Mouse (Mus musculus): ENCODE results near the gene Atp6v0c. TPM values are rescaled to one million over a fixed set of nuclear protein-coding genes. Genes with fewer than 3 reads are reported as not detected.

Gene Atp6v0c
- total RNA-seq (2021) = 100 to 1,000 TPM; 147 to 152 TPM
- long read RNA-seq, experiment 1, transcript Atp6v0c-201 (3 exons, 1,183 nt) = major isoform, 159 of 164 reads
- long read RNA-seq, experiment 1, partial matches to known transcripts = 1 of 164 reads
- long read RNA-seq, experiment 1, other reads (novel, unspliced or antisense) = 2 of 164 reads
- long read RNA-seq, experiment 2, transcript Atp6v0c-201 (3 exons, 1,183 nt) = major isoform, 186 of 194 reads
- long read RNA-seq, experiment 2, partial matches to known transcripts = 2 of 194 reads
- long read RNA-seq, experiment 2, other reads (novel, unspliced or antisense) = 4 of 194 reads

GRCm38 (mm10) chr17:24169317-24170065, at the start of gene Atp6v0c:
Gene Atp6v0c (minus strand): TSS chr17:24169702.
- peak within 1 kb of the TSS; percentile 89 for H3K4me3 ChIP-seq
- peak within 1 kb of the TSS; percentile 100 for H3K27ac ChIP-seq
- peak; percentile 97 for DNase-seq
- intact Hi-C loops (cut with DNase I) = loop anchor here (2.0 to 5.0 kb wide), 4 partner anchors 53 to 223 kb away; partner anchors contain the start of gene Tedc2
- TF ChIP-seq CTCF (IDR thresholded peaks at IDR 0.05) = peak; percentile 21

GRCm38 (mm10) chr17:24216836-24217235, 47.3 kb upstream of the Atp6v0c start:
- Histone ChIP-seq H3K27ac (no peak overlapping the region), H3K4me3 (no peak overlapping the region)
- DNase-seq = no peak
- TF ChIP-seq CTCF (IDR thresholded peaks at IDR 0.05) = no peak
- intact Hi-C loops (cut with DNase I) = no loop called here

DNA sequence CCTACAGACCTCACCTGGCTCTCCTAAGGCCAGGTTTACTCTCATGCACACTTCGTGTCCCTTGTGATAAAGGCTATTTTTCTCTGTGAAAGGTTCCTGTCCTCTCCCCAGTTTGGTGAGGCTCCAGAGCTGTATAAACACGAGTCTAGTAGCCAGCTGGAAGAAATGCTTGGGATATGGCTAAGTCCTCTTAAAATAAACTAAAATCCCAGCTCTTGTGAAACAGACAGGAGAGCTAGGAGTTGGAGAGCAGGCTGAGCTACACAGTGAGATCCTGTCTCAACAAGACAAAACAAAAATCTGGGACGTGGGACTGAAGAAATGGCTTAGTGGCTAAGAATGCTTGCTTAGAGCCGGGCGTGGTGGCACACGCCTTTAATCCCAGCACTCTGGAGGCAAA, 43.7 kb upstream of the Atp6v0c start:
- TF ChIP-seq CTCF (IDR thresholded peaks at IDR 0.05) = no peak
- H3K27ac ChIP-seq = no peak overlapping the region
- intact Hi-C loops (cut with DNase I) = no loop called here
- no peak for DNase-seq
- no peak overlapping the region for H3K4me3 ChIP-seq

- TF ChIP-seq CTCF (IDR thresholded peaks at IDR 0.05) = no peak
- peak overlapping the region; percentile 64 for H3K4me3 ChIP-seq
- H3K27ac ChIP-seq = no peak overlapping the region
- intact Hi-C loops (cut with DNase I) = no loop called here
- DNase-seq = no peak
Measured at GRCm38 (mm10) chr17:24212441-24213018, 43.0 kb upstream of the Atp6v0c start.

DNA sequence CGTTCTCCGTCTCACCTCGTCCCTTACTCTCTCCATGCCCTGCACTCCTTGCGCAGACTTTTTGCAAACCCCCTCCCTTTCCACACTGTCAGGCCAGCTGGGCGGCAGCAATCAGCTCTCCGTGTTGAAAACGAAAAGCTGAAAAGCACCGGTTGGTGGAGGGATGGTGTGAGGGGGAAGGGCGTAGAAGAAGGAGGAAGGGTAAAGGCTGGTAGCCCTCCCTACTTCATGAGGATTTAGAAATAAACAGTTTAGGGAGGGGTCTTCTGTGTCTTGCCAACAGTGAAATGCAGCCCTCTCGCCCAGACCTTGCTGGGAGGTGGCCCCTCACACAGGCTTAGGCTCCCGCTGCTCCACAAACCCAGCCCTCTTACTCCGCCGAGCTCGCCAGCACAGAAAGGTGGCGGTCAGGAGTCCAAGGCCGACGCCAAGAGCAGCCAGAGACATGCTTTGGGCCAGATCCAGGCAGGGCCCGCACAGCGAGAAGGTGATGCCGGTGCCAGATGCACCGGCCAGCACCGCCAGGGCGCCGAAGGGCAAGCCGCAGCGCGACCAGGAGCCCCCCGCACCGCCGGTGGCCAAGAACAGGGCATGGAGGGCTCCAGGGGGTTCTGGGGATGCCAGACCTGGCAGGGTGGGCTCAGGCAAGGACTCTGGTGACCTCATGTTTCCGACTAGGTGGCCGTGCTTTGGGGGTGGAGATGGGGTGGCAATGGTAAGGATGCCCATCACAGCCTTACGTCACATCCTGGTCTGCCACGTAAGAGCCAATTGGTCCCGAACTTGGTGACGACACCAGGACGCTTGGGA, 42.3 kb upstream of the Atp6v0c start:
- TF ChIP-seq CTCF (IDR thresholded peaks at IDR 0.05) = no peak
- Histone ChIP-seq H3K4me3 (peak overlapping the region; percentile 64), H3K27ac (peak overlapping the region; percentile 49; the same call in 1 of the 2 replicates)
- intact Hi-C loops (cut with DNase I) = no loop called here
- DNase-seq = peak; percentile 58

- no peak overlapping the region for H3K4me3 ChIP-seq
- no peak overlapping the region for H3K27ac ChIP-seq
- intact Hi-C loops (cut with DNase I) = no loop called here
- no peak for DNase-seq
- no peak for TF ChIP-seq CTCF (IDR thresholded peaks at IDR 0.05)
Measured at GRCm38 (mm10) chr17:24210591-24210990, 41.1 kb upstream of the Atp6v0c start.

- Histone ChIP-seq H3K4me3 (no peak overlapping the region), H3K27ac (no peak overlapping the region)
- TF ChIP-seq CTCF (IDR thresholded peaks at IDR 0.05) = no peak
- no peak for DNase-seq
- intact Hi-C loops (cut with DNase I) = no loop called here
Measured at GRCm38 (mm10) chr17:24209916-24210240, 40.4 kb upstream of the Atp6v0c start.

GRCm38 (mm10) chr17:24209043-24209915, 39.8 kb upstream of the Atp6v0c start, which contains the start of gene Ntn3:
Gene Ntn3 (minus strand): TSS chr17:24209531.
- intact Hi-C loops (cut with DNase I) = no loop called here
- Histone ChIP-seq H3K27ac (peak within 1 kb of the TSS; percentile 70), H3K4me3 (peak within 1 kb of the TSS; percentile 77)
- DNase-seq = peak; percentile 64
- no peak for TF ChIP-seq CTCF (IDR thresholded peaks at IDR 0.05)

DNA sequence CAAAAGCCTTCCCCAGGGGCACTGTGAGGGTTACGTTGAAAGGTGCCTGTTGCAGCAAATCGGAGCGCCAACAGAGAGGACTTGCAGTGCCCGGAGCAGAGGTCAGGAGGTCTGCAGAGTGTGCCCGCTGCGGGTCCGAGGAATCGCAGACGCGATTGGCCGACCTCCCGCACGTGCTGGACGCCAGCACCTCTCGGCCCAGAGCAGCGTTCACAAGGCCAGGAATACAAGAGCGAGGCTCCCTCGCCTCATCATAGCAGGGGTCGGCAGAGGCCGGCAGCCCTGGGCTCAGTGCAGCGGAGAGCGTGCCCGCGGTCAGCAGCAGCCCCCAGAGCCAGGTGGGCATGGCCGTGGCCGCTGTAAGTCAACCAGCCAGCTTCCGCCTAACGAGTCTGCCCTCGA, 39.1 kb upstream of the Atp6v0c start:
- H3K27ac ChIP-seq = peak overlapping the region; percentile 70
- intact Hi-C loops (cut with DNase I) = no loop called here
- H3K4me3 ChIP-seq = peak overlapping the region; percentile 77
- peak; percentile 56 for DNase-seq
- no peak for TF ChIP-seq CTCF (IDR thresholded peaks at IDR 0.05)

DNA sequence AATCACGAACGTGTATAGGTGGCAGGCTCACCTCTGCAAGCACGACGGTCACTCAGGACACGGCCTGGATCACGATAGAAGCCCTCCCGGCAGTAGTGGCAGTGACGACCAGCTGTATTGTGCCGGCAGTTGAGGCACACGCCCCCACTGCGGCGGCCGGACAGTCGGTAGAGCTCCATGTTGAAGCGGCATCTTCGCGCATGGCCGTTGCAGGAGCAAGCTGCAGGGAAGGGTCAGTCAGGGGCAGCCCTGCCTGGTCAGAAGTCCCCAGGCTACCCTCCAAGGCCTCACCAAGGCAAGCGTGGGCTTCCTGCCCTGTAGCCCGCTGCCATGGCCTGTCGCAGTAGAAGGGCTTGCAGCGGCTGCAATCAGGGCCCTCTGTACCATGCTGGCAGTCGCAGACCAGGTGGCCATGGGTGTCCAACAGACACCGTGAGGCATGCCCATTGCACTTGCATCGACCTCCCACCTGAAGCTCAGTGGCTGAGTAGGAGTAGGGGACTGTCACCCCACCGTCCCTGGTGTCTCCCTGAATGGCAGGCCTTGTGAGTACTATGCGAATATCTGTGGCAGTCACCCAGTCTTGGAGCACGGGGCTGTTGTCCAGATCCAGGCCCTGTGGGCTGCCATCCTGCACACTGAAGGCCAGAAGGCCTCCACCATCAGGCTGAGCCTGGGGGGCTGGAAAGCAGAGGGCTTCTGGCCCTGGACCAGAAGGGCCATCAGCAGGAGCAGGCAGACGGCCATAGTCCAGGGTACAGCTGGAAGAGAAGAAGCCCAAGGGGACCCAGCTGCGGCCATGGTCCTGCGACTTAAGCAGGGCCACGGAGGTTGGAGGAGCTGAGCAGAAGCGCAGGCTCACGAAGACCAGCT, 38.5 kb upstream of the Atp6v0c start:
- peak overlapping the region; percentile 70; the same call in 1 of the 2 replicates for H3K27ac ChIP-seq
- intact Hi-C loops (cut with DNase I) = no loop called here
- H3K4me3 ChIP-seq = peak overlapping the region; percentile 77
- DNase-seq = peak; percentile 32
- TF ChIP-seq CTCF (IDR thresholded peaks at IDR 0.05) = no peak
